Mouse (Mus musculus): ENCODE data around the gene Lrmda. TPM values are rescaled to one million over a fixed set of nuclear protein-coding genes. Genes with fewer than 3 reads are reported as not detected.

Lrmda gene
- total and polyA plus RNA-seq, 2 experiments from 2014 or later: 0.18 TPM; not detected in 1

- H3K4me1 ChIP-seq (ENCODE audit: insufficient read depth): peaks cover 4% of the 10 kb centered on the region; the same call in 1 of the 2 replicates
- no peaks in the 10 kb centered on the region for H3K9me3 ChIP-seq (ENCODE audit: low read length)
- peaks cover 17% of the 10 kb centered on the region; the same call in 1 of the 2 replicates for H3K27me3 ChIP-seq (ENCODE audit: insufficient read depth, low read length)
- H3K9ac ChIP-seq: no peak overlapping the region
- ATAC-seq (peak; percentile 34), DNase-seq (no peak)
- H3K27ac ChIP-seq (ENCODE audit: low read depth, low read length): no peak overlapping the region
- WGBS: 23% methylated on average over 5 of the region's 5 CpGs
- no peak overlapping the region for H3K4me3 ChIP-seq (ENCODE audit: low read depth, low read length)
- no peaks in the 10 kb centered on the region for H3K36me3 ChIP-seq (ENCODE audit: insufficient read depth)
- no peak for TF ChIP-seq CTCF (IDR thresholded peaks at IDR 0.05; ENCODE audit: low read depth)
- no peak overlapping the region for H3K4me2 ChIP-seq (ENCODE audit: low read depth)
These were observed 789.2 kb downstream of the Lrmda start for GRCm38 (mm10) chr14:22808595-22809166.

- ATAC-seq (no peak), DNase-seq (no peak)
- Histone ChIP-seq H3K4me1 (ENCODE audit: insufficient read depth) (peaks cover 4% of the 10 kb centered on the region; the same call in 1 of the 2 replicates), H3K4me3 (ENCODE audit: low read depth, low read length) (no peak overlapping the region), H3K4me2 (ENCODE audit: low read depth) (no peak overlapping the region), H3K9ac (no peak overlapping the region), H3K27me3 (ENCODE audit: insufficient read depth, low read length) (peaks cover 17% of the 10 kb centered on the region; the same call in 1 of the 2 replicates), H3K27ac (ENCODE audit: low read depth, low read length) (no peak overlapping the region), H3K36me3 (ENCODE audit: insufficient read depth) (no peaks in the 10 kb centered on the region), H3K9me3 (ENCODE audit: low read length) (no peaks in the 10 kb centered on the region)
- TF ChIP-seq CTCF (IDR thresholded peaks at IDR 0.05; ENCODE audit: low read depth): no peak
- 57% methylated on average over 3 of the region's 3 CpGs for WGBS
These were observed 789.7 kb downstream of the Lrmda start for GRCm38 (mm10) chr14:22809229-22809628.

- peaks cover 17% of the 10 kb centered on the region; the same call in 1 of the 2 replicates for H3K27me3 ChIP-seq (ENCODE audit: insufficient read depth, low read length)
- H3K9me3 ChIP-seq (ENCODE audit: low read length): no peaks in the 10 kb centered on the region
- DNase-seq (no peak), ATAC-seq (no peak)
- H3K27ac ChIP-seq (ENCODE audit: low read depth, low read length): no peak overlapping the region
- no peak for TF ChIP-seq CTCF (IDR thresholded peaks at IDR 0.05; ENCODE audit: low read depth)
- H3K9ac ChIP-seq: no peak overlapping the region
- H3K36me3 ChIP-seq (ENCODE audit: insufficient read depth): no peaks in the 10 kb centered on the region
- no peak overlapping the region for H3K4me2 ChIP-seq (ENCODE audit: low read depth)
- no peak overlapping the region for H3K4me3 ChIP-seq (ENCODE audit: low read depth, low read length)
- 70% methylated on average over 1 of the region's 1 CpGs for WGBS
- H3K4me1 ChIP-seq (ENCODE audit: insufficient read depth): peaks cover 4% of the 10 kb centered on the region; the same call in 1 of the 2 replicates
These were observed 791.0 kb downstream of the Lrmda start for GRCm38 (mm10) chr14:22810531-22810930.

GRCm38 (mm10) chr14:22812824-22813223 is 793.3 kb downstream of the Lrmda start:
- Histone ChIP-seq H3K4me1 (ENCODE audit: insufficient read depth) (peaks cover 2% of the 10 kb centered on the region; the same call in 1 of the 2 replicates), H3K4me3 (ENCODE audit: low read depth, low read length) (no peak overlapping the region), H3K4me2 (ENCODE audit: low read depth) (no peak overlapping the region), H3K36me3 (ENCODE audit: insufficient read depth) (no peaks in the 10 kb centered on the region), H3K27me3 (ENCODE audit: insufficient read depth, low read length) (peaks cover 13% of the 10 kb centered on the region; the same call in 1 of the 2 replicates), H3K27ac (ENCODE audit: low read depth, low read length) (no peak overlapping the region), H3K9ac (no peak overlapping the region), H3K9me3 (ENCODE audit: low read length) (no peaks in the 10 kb centered on the region)
- no peak for DNase-seq
- ATAC-seq: no peak
- 31% methylated on average over 6 of the region's 6 CpGs for WGBS
- TF ChIP-seq CTCF (IDR thresholded peaks at IDR 0.05; ENCODE audit: low read depth): no peak

- Histone ChIP-seq H3K27me3 (ENCODE audit: insufficient read depth, low read length) (peaks cover 13% of the 10 kb centered on the region; the same call in 1 of the 2 replicates), H3K9me3 (ENCODE audit: low read length) (no peaks in the 10 kb centered on the region), H3K36me3 (ENCODE audit: insufficient read depth) (no peaks in the 10 kb centered on the region), H3K4me2 (ENCODE audit: low read depth) (no peak overlapping the region), H3K27ac (ENCODE audit: low read depth, low read length) (no peak overlapping the region), H3K4me3 (ENCODE audit: low read depth, low read length) (no peak overlapping the region), H3K4me1 (ENCODE audit: insufficient read depth) (no peaks in the 10 kb centered on the region), H3K9ac (no peak overlapping the region)
- 14% methylated on average over 7 of the region's 7 CpGs for WGBS
- ATAC-seq (no peak), DNase-seq (no peak)
- no peak for TF ChIP-seq CTCF (IDR thresholded peaks at IDR 0.05; ENCODE audit: low read depth)
These were observed 793.9 kb downstream of the Lrmda start for GRCm38 (mm10) chr14:22813389-22813788.

- DNase-seq: no peak
- no peak overlapping the region for H3K4me2 ChIP-seq (ENCODE audit: low read depth)
- H3K27ac ChIP-seq (ENCODE audit: low read depth, low read length): no peak overlapping the region
- no peaks in the 10 kb centered on the region for H3K36me3 ChIP-seq (ENCODE audit: insufficient read depth)
- H3K4me3 ChIP-seq (ENCODE audit: low read depth, low read length): no peak overlapping the region
- ATAC-seq: no peak
- WGBS: 54% methylated on average over 9 of the region's 9 CpGs
- TF ChIP-seq CTCF (IDR thresholded peaks at IDR 0.05; ENCODE audit: low read depth): no peak
- peaks cover 9% of the 10 kb centered on the region; the same call in 1 of the 2 replicates for H3K27me3 ChIP-seq (ENCODE audit: insufficient read depth, low read length)
- H3K4me1 ChIP-seq (ENCODE audit: insufficient read depth): no peaks in the 10 kb centered on the region
- H3K9ac ChIP-seq: no peak overlapping the region
- H3K9me3 ChIP-seq (ENCODE audit: low read length): no peaks in the 10 kb centered on the region
These were observed 795.4 kb downstream of the Lrmda start for GRCm38 (mm10) chr14:22814811-22815345.
